Mouse (Mus musculus) ES-Bruce4 (cell line): ENCODE measurements at regions not wholly inside any gene's neighbourhood (a gene's known extent, or its start where the extent isn't known, plus 50 kb on each side); places are given as distances from the start of the nearest gene placed in this dataset.
"Not testable (repeated sequence)": the region's sequence is repeated elsewhere in the genome, so short reads cannot be mapped to it uniquely, and the experiment has no call there.

Experiments
- CTCF ChIP-seq: IDR thresholded peaks from one replicate; pipeline ENCODE4 v1.8.1; 2011; ENCODE audit warnings: low read depth, low read length
- EP300 ChIP-seq: IDR thresholded peaks from 2 replicates; pipeline ENCODE4 v1.6.1; 2011; ENCODE audit warnings: low read depth, low read length; ENCODE audit not compliant: insufficient read depth
- POLR2A ChIP-seq: IDR thresholded peaks from one replicate; pipeline ENCODE4 v1.8.1; 2011; ENCODE audit warnings: low read length; ENCODE audit not compliant: insufficient read depth

DNA sequence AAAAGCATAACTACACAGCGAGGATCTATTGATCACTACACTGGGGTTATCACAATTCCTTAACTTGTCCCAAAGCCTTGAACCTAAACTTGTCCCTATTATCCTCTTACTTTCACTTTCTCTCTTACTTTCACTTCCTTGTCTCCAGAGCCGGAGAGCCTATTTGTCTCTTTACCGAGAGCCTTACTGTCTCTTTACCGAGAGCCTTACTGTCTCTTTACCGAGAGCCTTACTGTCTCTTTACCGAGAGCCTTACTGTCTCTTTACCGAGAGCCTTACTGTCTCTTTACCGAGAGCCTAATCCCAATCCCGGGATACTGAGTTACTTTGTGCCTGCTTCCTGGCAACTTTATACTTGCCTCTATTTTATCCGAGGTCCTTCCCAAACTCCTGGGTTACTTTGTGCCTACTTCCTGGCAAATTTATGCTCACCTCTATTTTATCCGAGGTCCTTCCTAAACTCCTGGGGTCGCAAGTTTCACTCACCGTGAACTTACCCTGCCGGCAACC, 335.3 kb upstream of the Ccng1 start:
- not testable (repeated sequence) for TF ChIP-seq CTCF, EP300, POLR2A
